Mouse (Mus musculus): ENCODE measurements around the gene Slc22a2. TPM values are rescaled to one million over a fixed set of nuclear protein-coding genes. Genes with fewer than 3 reads are reported as not detected.
A peak's percentile ranks its signal among the peaks of the same experiment; 100 is the strongest.
"Not testable (repeated sequence)": the region's sequence is repeated elsewhere in the genome, so short reads cannot be mapped to it uniquely, and the experiment has no call there.

Slc22a2 gene
- 0.92 and 2.8 TPM in 2 replicates for total RNA-seq (2014; rRNA removed)
- 1.7 TPM in 2 replicates for polyA plus RNA-seq (2015; fragmentation: Nextera tagmentation; extraction: Ambion mirVana)

DNA sequence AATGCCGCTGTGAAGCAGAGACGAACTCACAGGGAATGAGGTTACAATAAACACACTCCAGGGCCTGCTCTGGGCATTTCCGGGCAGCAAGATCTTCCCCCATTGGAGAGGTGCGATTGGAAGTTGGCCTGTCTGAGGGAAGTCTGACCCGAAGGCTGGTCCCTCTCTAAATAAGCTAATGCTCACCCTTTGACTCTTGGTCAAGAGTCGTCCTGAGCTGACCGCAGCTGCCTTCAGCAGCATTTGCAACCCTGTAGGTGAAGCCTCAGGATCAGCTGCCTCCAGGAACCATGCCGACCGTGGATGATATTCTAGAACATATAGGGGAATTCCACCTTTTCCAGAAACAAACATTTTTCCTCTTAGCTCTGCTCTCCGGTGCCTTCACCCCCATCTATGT is at the start of gene Slc22a2:
Slc22a2 (plus strand) TSS at position 142 of the 400 bp plus-strand sequence.
- Histone ChIP-seq H3K9me3 (ENCODE audit: low read length) (no peaks in the 10 kb centered on the region), H3K36me3 (ENCODE audit: insufficient read depth) (no peaks in the 10 kb centered on the region), H3K4me2 (ENCODE audit: low read depth) (no peak within 1 kb of the TSS), H3K27me3 (ENCODE audit: insufficient read depth, low read length) (no peaks in the 10 kb centered on the region), H3K4me1 (ENCODE audit: insufficient read depth) (no peaks in the 10 kb centered on the region), H3K9ac (no peak within 1 kb of the TSS), H3K27ac (ENCODE audit: low read depth, low read length) (no peak within 1 kb of the TSS), H3K4me3 (ENCODE audit: low read depth, low read length) (no peak within 1 kb of the TSS)
- WGBS = 83% methylated on average over 10 of the region's 10 CpGs
- ATAC-seq (no peak), DNase-seq (no peak)
- TF ChIP-seq CTCF (IDR thresholded peaks at IDR 0.05; ENCODE audit: low read depth) = no peak

DNA sequence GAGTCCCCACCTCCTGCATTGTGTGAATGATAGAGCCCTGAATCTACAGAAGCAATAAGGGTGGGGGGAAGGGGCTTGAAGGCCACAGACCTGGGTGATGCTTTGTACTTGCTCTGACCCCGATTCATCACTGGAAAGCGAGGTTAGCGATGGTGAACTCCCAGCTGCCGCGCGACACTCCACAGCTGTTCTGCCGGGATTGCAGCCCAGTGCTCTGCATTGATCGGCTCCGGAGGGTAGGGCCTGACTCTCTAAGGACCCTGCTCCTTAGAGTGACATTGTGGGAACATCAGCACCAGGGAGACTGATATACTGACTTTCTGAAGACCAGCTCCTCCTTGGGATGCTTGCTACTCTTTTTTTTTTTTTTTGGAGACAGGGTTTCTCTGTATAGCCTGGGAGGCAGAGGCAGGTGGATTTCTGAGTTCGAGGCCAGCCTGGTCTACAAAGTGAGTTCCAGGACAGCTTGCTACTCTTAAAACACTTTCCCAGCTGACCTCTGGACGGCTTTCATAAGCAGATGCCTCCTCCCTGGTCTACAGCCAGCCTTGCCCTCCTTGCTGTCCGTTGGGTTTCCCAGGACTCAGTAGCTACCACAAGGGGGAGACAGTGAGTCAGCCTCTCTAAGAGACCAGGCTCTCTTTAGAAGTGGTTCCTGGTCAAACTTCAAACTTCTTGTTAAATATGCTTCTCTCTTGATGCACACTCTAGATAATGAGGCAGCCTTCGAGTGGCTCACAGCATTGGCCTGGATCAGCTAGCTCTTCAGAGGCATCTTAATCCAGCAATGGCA is 49.4 kb upstream of the Slc22a2 start:
- peak; percentile 71 for TF ChIP-seq CTCF (IDR thresholded peaks at IDR 0.05; ENCODE audit: low read depth)
- no peaks in the 10 kb centered on the region for H3K27me3 ChIP-seq (ENCODE audit: insufficient read depth, low read length)
- no peaks in the 10 kb centered on the region for H3K9me3 ChIP-seq (ENCODE audit: low read length)
- H3K4me2 ChIP-seq (ENCODE audit: low read depth) = no peak overlapping the region
- H3K4me3 ChIP-seq (ENCODE audit: low read depth, low read length) = no peak overlapping the region
- H3K9ac ChIP-seq = no peak overlapping the region
- 67% methylated on average over 13 of the region's 13 CpGs for WGBS
- H3K36me3 ChIP-seq (ENCODE audit: insufficient read depth) = no peaks in the 10 kb centered on the region
- no peaks in the 10 kb centered on the region for H3K4me1 ChIP-seq (ENCODE audit: insufficient read depth)
- ATAC-seq (no peak), DNase-seq (peak; percentile 51)
- H3K27ac ChIP-seq (ENCODE audit: low read depth, low read length) = no peak overlapping the region

DNA sequence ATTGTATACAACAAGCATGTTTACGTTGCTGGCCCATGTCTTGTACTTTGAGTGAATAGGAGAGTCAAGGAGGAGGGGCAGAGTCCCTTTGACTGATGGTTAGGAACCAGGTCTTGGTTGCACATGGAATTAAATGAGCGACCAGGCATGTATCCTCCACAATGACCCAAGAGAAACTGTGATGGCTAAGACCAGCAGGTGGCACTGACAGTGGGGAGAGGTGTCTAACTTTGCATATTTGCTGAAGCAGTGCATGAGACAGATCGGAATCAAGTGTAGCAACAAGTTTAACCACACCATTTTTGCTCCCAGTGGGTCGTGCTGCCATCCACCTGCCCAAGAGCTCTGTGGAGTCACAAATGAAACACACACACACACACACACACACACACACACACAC is 21.7 kb upstream of the Slc22a2 start:
- Histone ChIP-seq H3K27me3 (ENCODE audit: insufficient read depth, low read length) (no peaks in the 10 kb centered on the region), H3K27ac (ENCODE audit: low read depth, low read length) (no peak overlapping the region), H3K4me2 (ENCODE audit: low read depth) (no peak overlapping the region), H3K4me3 (ENCODE audit: low read depth, low read length) (no peak overlapping the region), H3K9me3 (ENCODE audit: low read length) (no peaks in the 10 kb centered on the region), H3K36me3 (ENCODE audit: insufficient read depth) (no peaks in the 10 kb centered on the region), H3K9ac (no peak overlapping the region), H3K4me1 (ENCODE audit: insufficient read depth) (no peaks in the 10 kb centered on the region)
- ATAC-seq (no peak), DNase-seq (no peak)
- TF ChIP-seq CTCF (IDR thresholded peaks at IDR 0.05; ENCODE audit: low read depth) = no peak
- 87% methylated on average over 4 of the region's 4 CpGs for whole genome bisulfite sequencing

DNA sequence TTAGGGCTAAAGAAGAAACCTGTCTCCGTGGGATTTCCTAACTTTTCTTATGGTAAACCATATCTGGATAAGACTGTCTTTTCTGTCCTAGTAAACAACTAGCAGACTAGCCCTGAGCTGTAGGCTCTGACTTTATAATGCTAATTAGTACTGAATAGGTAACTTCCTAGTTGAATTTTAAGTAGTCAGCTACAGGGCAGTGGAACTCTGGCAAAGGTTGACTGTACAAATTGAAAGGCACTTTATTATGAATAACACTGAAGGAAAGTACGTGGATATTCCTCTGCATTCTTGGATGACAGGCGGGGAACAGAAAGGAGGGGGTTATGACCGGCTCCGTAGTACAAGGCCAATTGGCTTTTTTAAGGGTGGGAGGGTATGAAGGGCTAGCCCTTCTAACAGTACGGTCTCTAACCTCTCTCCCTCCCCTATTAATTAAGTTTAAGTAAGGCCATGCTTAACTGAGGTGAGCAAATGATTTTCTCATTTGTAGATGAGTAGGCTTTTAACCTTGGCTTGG is 19.4 kb upstream of the Slc22a2 start:
- not testable (repeated sequence) for H3K27me3 ChIP-seq (ENCODE audit: insufficient read depth, low read length); H3K4me1 ChIP-seq (ENCODE audit: insufficient read depth); H3K9ac ChIP-seq; H3K4me2 ChIP-seq (ENCODE audit: low read depth); H3K36me3 ChIP-seq (ENCODE audit: insufficient read depth); H3K4me3 ChIP-seq (ENCODE audit: low read depth, low read length); H3K27ac ChIP-seq (ENCODE audit: low read depth, low read length); DNase-seq; ATAC-seq; H3K9me3 ChIP-seq (ENCODE audit: low read length)
- WGBS = 80% methylated on average over 6 of the region's 6 CpGs

DNA sequence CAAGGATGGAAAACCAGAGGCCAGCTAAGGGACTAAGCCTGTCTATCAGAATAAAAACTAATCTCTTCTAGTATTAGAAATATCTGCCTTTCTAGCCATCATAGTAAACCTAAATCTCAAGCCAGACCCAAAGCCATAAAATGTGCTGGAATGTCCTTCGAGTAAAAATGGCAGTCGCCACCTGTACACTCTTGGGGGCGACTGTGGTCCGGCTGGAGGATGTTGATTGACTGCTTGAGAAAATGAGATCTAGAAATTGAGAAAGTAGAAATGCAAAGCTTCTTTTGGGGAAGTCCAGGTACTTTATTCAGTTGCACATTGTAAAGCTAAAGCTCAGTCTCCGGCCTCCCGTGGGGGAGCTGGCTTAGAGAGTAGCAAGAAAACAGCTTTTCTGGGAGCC is 18.5 kb upstream of the Slc22a2 start:
- no peak overlapping the region for H3K4me2 ChIP-seq (ENCODE audit: low read depth)
- no peak overlapping the region for H3K27ac ChIP-seq (ENCODE audit: low read depth, low read length)
- DNase-seq (no peak), ATAC-seq (no peak)
- WGBS = 92% methylated on average over 6 of the region's 6 CpGs
- H3K4me3 ChIP-seq (ENCODE audit: low read depth, low read length) = no peak overlapping the region
- TF ChIP-seq CTCF (IDR thresholded peaks at IDR 0.05; ENCODE audit: low read depth) = no peak
- no peaks in the 10 kb centered on the region for H3K27me3 ChIP-seq (ENCODE audit: insufficient read depth, low read length)
- no peak overlapping the region for H3K9ac ChIP-seq
- H3K4me1 ChIP-seq (ENCODE audit: insufficient read depth) = no peaks in the 10 kb centered on the region
- H3K9me3 ChIP-seq (ENCODE audit: low read length) = no peaks in the 10 kb centered on the region
- H3K36me3 ChIP-seq (ENCODE audit: insufficient read depth) = no peaks in the 10 kb centered on the region

DNA sequence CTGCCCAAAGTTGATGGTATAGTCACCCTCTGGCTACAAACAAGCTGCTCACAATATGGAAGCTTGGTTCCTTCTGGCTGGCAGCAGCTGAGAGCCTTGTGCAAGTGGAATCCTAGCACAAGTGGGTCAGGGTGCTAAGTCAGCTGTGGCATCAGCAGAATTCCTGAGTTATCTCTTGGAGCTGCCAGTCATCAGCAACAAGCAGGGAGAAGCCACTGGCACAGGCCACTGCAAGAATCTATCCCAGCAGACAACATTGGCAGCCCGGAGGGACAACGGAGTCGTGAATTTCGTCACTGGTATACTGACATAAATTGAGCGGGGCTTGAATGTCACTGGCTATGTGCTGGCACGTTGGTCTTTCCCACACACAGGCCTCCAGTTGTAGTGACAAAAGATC is 12.6 kb upstream of the Slc22a2 start:
- H3K4me2 ChIP-seq (ENCODE audit: low read depth) = no peak overlapping the region
- WGBS = 84% methylated on average over 6 of the region's 6 CpGs
- TF ChIP-seq CTCF (IDR thresholded peaks at IDR 0.05; ENCODE audit: low read depth) = no peak
- no peaks in the 10 kb centered on the region for H3K4me1 ChIP-seq (ENCODE audit: insufficient read depth)
- H3K9me3 ChIP-seq (ENCODE audit: low read length) = no peaks in the 10 kb centered on the region
- DNase-seq (no peak), ATAC-seq (no peak)
- H3K4me3 ChIP-seq (ENCODE audit: low read depth, low read length) = no peak overlapping the region
- H3K36me3 ChIP-seq (ENCODE audit: insufficient read depth) = no peaks in the 10 kb centered on the region
- H3K27ac ChIP-seq (ENCODE audit: low read depth, low read length) = no peak overlapping the region
- H3K9ac ChIP-seq = no peak overlapping the region
- H3K27me3 ChIP-seq (ENCODE audit: insufficient read depth, low read length) = no peaks in the 10 kb centered on the region

DNA sequence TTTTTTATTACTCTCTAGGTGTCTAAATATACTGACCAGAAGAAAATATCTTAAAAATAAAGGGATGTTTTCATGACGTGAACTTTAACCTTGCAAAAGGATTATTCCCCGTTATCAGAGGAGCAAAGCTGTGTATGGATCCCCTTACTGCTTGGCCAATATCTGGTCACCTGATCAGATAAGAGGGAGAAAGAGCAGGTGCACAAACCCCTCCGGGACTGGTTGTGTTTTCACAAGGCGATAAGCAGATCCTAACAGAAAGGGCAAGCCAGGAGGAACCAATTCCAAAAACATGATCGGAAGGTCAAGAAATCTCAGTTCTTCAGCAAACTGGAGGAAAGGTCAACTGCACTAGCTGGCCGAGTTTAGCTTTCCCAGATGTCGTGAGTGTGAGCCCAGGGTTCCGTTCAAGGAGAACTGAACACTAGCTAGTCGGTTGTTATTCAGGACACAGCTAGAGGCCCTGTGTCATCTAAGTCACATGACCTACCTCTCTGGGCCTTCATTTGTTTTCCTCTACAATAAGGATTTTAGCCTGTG is 11.9 kb upstream of the Slc22a2 start:
- H3K36me3 ChIP-seq (ENCODE audit: insufficient read depth) = no peaks in the 10 kb centered on the region
- no peaks in the 10 kb centered on the region for H3K27me3 ChIP-seq (ENCODE audit: insufficient read depth, low read length)
- H3K9me3 ChIP-seq (ENCODE audit: low read length) = no peaks in the 10 kb centered on the region
- 83% methylated on average over 9 of the region's 9 CpGs for WGBS
- no peak for TF ChIP-seq CTCF (IDR thresholded peaks at IDR 0.05; ENCODE audit: low read depth)
- no peak overlapping the region for H3K4me2 ChIP-seq (ENCODE audit: low read depth)
- DNase-seq = no peak
- no peak overlapping the region for H3K4me3 ChIP-seq (ENCODE audit: low read depth, low read length)
- ATAC-seq = no peak
- H3K27ac ChIP-seq (ENCODE audit: low read depth, low read length) = no peak overlapping the region
- H3K9ac ChIP-seq = no peak overlapping the region
- no peaks in the 10 kb centered on the region for H3K4me1 ChIP-seq (ENCODE audit: insufficient read depth)

Measured in forebrain, postnatal 0 days (tissue).